Mouse (Mus musculus) embryo, embryonic 10 days (tissue): ENCODE results near the gene Zfyve19.
A peak's percentile ranks its signal among the peaks of the same experiment; 100 is the strongest.

ENCODE experiments used
- DNase-seq: peaks from one replicate; pipeline ENCODE4 v3.0.0-alpha.2; 2015; ENCODE audit warnings: low spot score

Zfyve19 gene

GRCm38 (mm10) chr2:119208344-119209175 lies at the start of gene Zfyve19, which contains the start of gene Dnajc17:
Gene Zfyve19 (plus strand): TSS chr2:119208617.
Gene Dnajc17 (minus strand): TSS chr2:119208795.
- DNase-seq = peak; percentile 99

GRCm38 (mm10) chr2:119161247-119161646 lies 47.2 kb upstream of the Zfyve19 start:
- DNase-seq = no peak

GRCm38 (mm10) chr2:119163135-119163534 lies 45.3 kb upstream of the Zfyve19 start:
- no peak for DNase-seq

GRCm38 (mm10) chr2:119163999-119164398 lies 44.4 kb upstream of the Zfyve19 start:
- no peak for DNase-seq

GRCm38 (mm10) chr2:119165401-119165800 lies 43.0 kb upstream of the Zfyve19 start:
- DNase-seq = no peak

GRCm38 (mm10) chr2:119166901-119167865 lies 41.2 kb upstream of the Zfyve19 start, which contains the start of gene Gchfr:
Gene Gchfr (plus strand): TSS chr2:119167773.
- peak; percentile 81 for DNase-seq

GRCm38 (mm10) chr2:119167866-119168256 lies 40.6 kb upstream of the Zfyve19 start:
- DNase-seq = no peak

GRCm38 (mm10) chr2:119170282-119170681 lies 38.1 kb upstream of the Zfyve19 start:
- no peak for DNase-seq

- peak; percentile 58 for DNase-seq
Measured at GRCm38 (mm10) chr2:119171574-119171973, 36.8 kb upstream of the Zfyve19 start.

GRCm38 (mm10) chr2:119172446-119172845 lies 36.0 kb upstream of the Zfyve19 start:
- DNase-seq = no peak

- DNase-seq = peak; percentile 55
Measured at GRCm38 (mm10) chr2:119172862-119173576, 35.4 kb upstream of the Zfyve19 start.

- DNase-seq = no peak
Measured at GRCm38 (mm10) chr2:119173991-119174651, 34.3 kb upstream of the Zfyve19 start, which contains the start of gene Gm14137. Gene Gm14137 (plus strand): TSS chr2:119174509.

GRCm38 (mm10) chr2:119174866-119175265 lies 33.6 kb upstream of the Zfyve19 start:
- no peak for DNase-seq

- DNase-seq = no peak
Measured at GRCm38 (mm10) chr2:119175614-119176013, 32.8 kb upstream of the Zfyve19 start.

GRCm38 (mm10) chr2:119176761-119177160 lies 31.7 kb upstream of the Zfyve19 start:
- no peak for DNase-seq

- no peak for DNase-seq
Measured at GRCm38 (mm10) chr2:119177384-119177939, 31.0 kb upstream of the Zfyve19 start.

GRCm38 (mm10) chr2:119182914-119183313 lies 25.5 kb upstream of the Zfyve19 start:
- no peak for DNase-seq

GRCm38 (mm10) chr2:119189029-119189710 lies 19.2 kb upstream of the Zfyve19 start:
- peak; percentile 84 for DNase-seq

GRCm38 (mm10) chr2:119190969-119191368 lies 17.4 kb upstream of the Zfyve19 start:
- DNase-seq = no peak

- no peak for DNase-seq
Measured at GRCm38 (mm10) chr2:119194140-119194539, 14.3 kb upstream of the Zfyve19 start.
